Mouse (Mus musculus) left cerebral cortex, adult 8-10 months (tissue): ENCODE measurements around the gene Gpr55. TPM values are rescaled to one million over a fixed set of nuclear protein-coding genes. Genes with fewer than 3 reads are reported as not detected.

Experiments
- total RNA-seq, 4 experiments: library from RNA; stranded (reverse); gene quantifications; 2 replicates each; pipeline ENCODE4 v1.2.4; 2022

Gene Gpr55
- total RNA-seq, 4 experiments from 2014 or later, result 0.11 to 0.23 (median 0.21) TPM

Other genes with a start within 250 kb of the Gpr55 start
- gene A630001G21Rik, start 182.4 kb downstream of the Gpr55 start, total RNA-seq, result 1 to 10 TPM in 2 of 4 experiments, under 1 TPM in 2; 0.72 to 1.2 (median 0.97) TPM
- 100 to 1,000 TPM; 141 to 160 (median 148) TPM for gene Cab39, start 167.6 kb downstream of the Gpr55 start, total RNA-seq
- gene Itm2c, start 66.7 kb downstream of the Gpr55 start, total RNA-seq, result 100 to 1,000 TPM; 764 to 823 (median 782) TPM
- gene 4933407L21Rik, start 32.5 kb downstream of the Gpr55 start, total RNA-seq, result 1 to 10 TPM; 5.6 to 9.6 (median 6.3) TPM
- gene Spata3, start 55.8 kb upstream of the Gpr55 start, total RNA-seq, result 1 to 10 TPM in 1 of 4 experiments, under 1 TPM in 3; 0.46 to 2.0 (median 0.66) TPM
- gene 2810459M11Rik, start 84.9 kb upstream of the Gpr55 start, total RNA-seq, result 10 to 100 TPM in 3 of 4 experiments, 1 to 10 TPM in 1; 9.0 to 12.6 (median 11.5) TPM
- 100 to 1,000 TPM; 121 to 131 (median 126) TPM for gene Psmd1, start 103.4 kb upstream of the Gpr55 start, total RNA-seq
- under 1 TPM in 1 of 4 experiments, not detected in 3; 0.98 TPM for gene Htr2b, start 151.0 kb upstream of the Gpr55 start, total RNA-seq
- 1 to 10 TPM; 2.2 to 6.9 (median 5.0) TPM for gene Gm21972, start 172.6 kb upstream of the Gpr55 start, total RNA-seq
- gene Armc9, start 193.8 kb upstream of the Gpr55 start, total RNA-seq, result 10 to 100 TPM; 36.7 to 41.4 (median 38.8) TPM